Mouse (Mus musculus) cerebellum, adult 18-20 months (tissue): Measurements from ENCODE around the gene Gatb.

Experiments used
- DNase-seq, 2 experiments: peaks; one replicate each; pipeline ENCODE4 v3.0.0; 2021

The Gatb gene

DNA sequence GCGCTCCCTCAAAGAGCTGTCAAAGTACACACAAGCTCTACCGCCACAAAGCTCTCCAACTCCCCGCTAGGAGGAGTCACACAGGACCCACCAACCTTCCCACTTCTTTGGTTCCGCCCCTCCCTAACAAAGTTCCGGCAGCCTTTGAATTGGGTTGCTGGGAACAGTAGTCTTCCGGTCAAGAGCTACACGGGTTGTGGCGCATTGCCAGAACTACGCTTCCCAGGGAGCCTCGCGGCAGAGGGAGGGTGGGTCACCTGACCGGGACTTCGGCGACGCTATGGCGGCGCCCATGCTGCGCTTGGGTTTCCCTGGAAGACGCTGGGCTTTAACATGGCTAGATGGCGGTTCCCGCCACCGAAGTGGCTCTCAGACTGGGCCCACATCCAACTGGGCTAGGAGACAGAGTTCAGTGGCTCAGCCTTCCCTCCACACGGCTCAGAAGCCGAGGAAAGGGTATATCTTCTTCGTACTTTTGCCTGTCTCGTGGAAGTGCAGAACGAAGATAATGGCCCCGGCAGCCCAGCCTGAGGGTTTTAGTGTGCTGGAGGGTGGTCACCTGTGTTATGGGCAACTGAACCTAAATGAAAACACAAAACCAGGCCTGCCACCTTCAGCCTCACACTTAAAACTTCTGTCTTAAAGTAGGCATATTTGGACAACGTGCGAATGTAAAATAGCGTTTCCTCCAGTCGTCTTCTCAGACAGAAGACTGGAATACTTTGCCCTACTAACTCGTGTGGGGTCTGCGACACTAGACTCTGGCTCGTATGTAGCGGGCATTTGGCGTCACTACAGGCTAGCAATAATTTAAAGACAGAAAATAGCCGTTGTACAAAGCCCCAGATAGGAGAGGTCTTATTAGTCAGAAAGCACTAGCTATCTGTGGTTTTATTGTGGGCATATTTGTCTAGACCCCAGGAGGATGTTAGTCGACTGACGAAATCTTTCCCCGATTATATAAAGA is at the start of gene Gatb:
TSS of gene Gatb (plus strand) at position 256 of the 967 bp plus-strand sequence.
- DNase-seq, result peak; percentile 99

DNA sequence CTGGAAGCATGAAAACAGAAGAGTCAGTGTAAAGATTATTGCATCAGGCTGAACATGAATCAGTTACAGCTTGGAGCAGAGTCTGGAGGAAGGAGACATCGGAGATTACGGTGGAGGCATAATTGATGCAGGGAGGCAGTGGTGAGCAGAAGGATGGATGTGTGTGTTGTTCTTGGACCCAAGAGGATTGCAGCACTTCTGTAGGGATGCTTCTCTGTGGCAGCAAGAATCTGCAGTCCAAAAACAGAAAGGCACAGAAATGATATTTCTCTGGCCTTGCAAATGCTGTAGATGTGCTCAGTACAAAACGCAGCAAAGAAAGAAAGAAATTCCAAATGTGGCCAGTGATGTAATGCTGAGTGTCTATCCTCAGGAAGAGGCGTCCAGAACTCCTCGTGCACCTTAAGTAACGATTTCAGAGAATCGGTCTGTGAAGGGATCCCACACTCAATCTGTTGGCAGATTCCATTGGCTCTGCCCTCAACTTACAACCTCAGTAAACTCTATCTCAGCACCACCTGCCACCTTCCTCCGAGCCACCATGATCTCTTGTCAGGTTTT is 43.2 kb upstream of the Gatb start:
- DNase-seq, result no peak

DNA sequence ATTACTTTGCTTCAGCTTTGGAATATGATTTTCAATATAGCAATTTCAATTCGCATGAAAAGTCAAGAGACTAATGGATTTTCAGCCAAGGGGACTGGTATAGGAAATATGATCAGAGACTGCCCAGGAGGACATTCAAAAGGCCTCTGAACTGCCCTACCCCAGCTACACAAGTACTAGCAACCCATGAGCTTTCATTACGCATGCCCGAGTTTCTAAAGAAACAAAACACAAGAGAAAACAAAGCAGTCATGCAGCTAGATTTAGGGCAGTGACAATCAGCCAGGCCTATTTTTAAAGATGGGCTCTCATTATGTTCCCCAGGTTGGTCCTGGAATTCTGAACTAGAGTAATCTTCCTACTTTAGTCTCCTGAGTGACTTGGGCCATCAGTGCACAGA is 41.5 kb upstream of the Gatb start:
- no peak for DNase-seq

DNA sequence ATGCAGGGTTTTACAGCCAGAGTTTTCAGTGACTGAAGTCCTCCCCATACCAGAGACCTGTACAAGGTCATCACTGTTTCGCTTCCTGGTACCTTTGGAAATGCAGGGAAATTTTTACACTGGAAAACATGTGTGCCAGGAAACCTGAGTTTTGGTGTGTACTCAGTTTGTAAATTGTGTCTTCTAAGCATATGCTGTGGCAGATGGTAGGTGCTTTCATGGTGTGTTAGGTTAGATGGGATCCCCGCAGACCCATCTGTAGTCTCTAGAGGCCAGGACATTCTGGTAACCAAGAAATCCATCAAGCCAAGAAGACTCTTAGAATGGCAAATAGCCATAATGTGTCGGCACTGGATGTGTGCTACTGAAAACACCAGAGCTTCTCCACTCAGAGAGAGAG is 38.9 kb upstream of the Gatb start:
- DNase-seq, result peak; percentile 68 to 75

GRCm38 (mm10) chr3:85535621-85536520 is 38.0 kb upstream of the Gatb start:
- DNase-seq, result no peak

- DNase-seq, result no peak
These were observed 31.2 kb upstream of the Gatb start for GRCm38 (mm10) chr3:85542765-85543164.

GRCm38 (mm10) chr3:85543652-85544051 is 30.3 kb upstream of the Gatb start:
- no peak for DNase-seq

DNA sequence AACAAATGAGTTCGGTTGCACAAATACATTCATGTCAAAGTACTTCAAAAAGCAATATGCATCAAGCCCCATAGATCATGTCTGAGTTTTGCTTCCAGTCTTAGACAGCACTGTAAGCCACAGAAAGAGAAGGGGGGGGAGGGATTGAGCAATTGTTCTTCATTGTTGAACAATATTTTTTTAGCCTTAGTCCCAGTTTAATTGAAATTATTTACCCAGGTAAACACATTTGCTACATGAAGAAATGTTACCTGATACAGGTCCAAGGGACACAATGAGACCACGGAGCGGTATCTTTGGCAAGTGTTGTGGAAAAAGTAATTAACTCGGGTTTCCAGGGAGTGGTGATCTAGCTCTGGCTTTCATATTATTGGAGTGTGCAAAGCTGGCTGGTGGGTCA is 23.6 kb upstream of the Gatb start:
- DNase-seq, result no peak

GRCm38 (mm10) chr3:85551352-85551751 is 22.6 kb upstream of the Gatb start:
- DNase-seq, result no peak

- no peak for DNase-seq
These were observed 20.1 kb upstream of the Gatb start for GRCm38 (mm10) chr3:85553731-85554277.

DNA sequence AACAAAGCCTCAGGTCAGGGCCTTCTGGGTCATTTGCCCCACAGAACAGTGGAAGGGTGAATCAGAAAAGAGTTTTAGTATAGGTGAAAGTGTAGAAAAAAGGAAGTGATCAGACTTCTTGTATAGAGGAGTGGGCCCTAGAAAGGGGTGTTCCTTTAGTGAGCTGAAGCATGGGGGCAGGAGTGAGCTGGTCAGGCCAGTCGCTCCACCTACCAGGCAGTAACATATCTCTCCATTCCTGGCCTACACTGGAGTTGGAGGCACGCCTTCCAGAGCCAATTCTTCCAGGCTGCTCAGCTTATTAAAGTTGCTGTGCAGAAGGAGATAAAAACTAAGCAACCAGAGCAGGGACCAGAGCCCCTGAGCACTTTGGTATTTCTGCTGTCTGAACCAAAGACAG is 9.3 kb upstream of the Gatb start:
- DNase-seq, result no peak

- peak; percentile 65 to 67 for DNase-seq
These were observed 2.6 kb upstream of the Gatb start for GRCm38 (mm10) chr3:85571276-85571675.

DNA sequence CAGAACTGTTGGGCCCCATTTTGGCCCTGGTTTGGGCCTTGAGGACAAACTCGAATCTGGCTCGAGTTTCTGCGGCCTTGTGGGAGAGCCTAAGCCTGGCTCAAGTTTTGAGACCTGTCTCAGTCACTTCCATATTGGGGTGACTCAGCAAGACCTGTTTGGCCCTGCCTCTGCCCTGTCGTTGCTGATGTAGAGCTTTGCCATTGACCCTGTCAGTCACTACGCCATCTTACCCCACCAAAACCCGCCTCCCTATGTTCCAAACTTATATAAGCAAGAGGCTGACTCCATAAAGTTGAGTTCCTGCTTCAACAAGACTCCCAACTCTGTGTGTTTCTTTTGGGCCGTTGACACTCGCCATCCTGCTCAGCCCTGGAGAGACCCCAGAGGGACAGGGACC is 1.4 kb upstream of the Gatb start:
- DNase-seq, result peak in 1 of 2 experiments; percentile 14

GRCm38 (mm10) chr3:85573216-85573863 is 579 bp upstream of the Gatb start:
- DNase-seq, result no peak

DNA sequence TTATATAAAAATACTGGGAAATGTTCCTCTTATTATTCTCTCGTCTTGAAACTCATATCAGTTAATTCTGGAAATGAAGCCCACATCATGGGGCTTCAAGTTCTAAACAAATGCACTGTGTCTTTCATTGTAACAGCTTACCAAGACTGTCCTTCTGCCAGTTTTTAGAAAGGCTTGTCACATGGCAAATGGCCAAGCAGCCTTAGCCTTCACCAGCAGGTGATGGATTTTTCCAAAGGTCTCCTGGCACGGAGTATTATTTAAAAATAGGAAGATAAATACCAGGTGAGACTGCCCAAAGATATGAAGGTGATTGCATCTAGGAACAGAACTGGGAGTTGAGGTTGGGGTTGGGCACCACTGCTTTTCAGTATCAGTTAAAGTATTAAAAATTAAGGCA is 8.8 kb downstream of the Gatb start:
- DNase-seq, result peak; percentile 65 to 66

DNA sequence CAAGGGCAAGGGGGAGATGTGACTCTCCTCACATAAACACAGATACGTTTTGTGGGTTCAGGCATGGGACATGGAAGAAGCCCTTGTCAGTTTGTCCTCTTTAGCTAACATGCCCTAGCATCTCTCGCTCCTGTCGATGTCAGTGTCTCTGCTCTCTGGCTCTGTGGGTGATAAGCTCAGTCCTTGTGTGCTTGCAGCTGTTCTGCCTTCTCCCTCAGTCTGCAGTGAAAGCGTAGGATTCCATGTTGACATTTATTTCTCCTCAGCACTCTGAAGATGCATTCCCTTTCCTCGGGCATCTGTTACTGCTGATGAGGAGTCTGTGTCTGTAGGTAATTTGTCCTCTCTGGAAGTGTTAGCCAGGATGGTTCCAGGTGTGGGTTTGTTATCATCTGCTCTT is 9.3 kb downstream of the Gatb start:
- no peak for DNase-seq

DNA sequence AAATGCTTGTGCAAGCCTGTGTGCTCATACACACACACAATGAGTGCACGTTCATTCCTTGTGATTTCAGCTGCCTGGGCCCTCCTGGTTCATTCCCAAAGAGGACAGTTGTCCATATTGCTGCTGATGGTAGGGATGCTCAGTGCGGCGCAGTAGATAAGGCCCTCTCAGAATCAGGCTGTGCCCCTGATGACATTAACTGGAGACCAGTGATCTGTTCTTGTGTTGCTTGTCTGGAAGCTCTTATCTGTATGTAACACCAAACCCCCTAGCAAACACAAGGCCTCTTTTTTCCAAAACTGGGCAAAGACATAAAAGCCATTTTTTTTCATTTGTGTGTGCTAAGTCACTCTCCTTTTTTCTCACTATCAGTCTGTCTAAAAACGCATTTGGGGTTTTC is 11.0 kb downstream of the Gatb start:
- DNase-seq, result no peak

DNA sequence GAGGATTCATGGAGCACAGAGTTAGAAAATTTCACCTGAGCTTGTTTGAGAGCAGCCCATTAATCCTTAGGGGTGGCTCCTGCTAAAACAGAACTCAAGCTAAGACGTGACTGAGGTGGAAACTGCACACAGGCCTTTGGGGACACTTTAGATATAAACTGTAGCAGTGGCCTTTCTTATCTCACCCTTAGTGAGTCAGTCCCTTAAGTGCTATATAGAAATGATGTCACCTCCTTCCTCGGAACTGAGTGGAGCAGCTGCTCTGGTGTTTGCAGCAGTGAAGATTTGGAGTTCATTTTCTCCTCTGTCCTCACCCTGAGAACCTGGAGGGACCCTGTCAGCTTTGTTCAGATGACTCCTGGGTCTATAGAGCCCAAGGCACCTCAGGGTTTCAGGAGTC is 14.8 kb downstream of the Gatb start:
- DNase-seq, result no peak

DNA sequence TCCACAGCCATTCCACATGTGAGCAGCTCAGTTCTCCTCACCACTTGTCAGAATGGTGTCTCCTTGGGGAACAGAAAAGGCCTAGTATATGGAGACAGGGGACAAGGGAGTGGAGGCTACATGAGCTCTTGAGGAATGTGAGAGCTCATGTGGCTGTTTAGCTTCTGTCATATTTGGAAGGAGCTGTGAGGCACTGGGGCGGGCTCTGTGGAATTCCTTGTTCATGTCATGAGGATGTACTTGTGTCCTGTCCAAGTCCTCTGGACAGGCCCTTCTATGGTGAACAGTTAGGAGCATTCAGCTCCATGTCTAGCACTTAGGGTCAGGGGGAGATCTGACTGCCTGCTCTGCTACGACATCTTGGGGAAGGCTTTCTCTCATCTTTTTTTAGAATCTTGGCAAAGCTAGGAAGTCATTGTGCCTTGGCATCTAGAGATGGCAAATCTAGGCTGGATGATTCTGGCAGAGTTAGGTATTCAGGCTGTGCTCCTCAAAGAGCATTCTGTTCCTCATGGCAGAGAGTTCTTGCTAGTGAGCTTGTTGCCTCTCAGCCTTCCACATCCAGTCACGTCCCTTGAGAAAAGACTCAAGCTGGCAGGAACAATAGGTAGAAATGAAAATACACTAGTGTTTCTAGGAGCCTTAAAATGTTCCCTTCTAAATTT is 16.3 kb downstream of the Gatb start:
- DNase-seq, result peak; percentile 47 to 53

- no peak for DNase-seq
These were observed 18.1 kb downstream of the Gatb start for GRCm38 (mm10) chr3:85592067-85592466.

- DNase-seq, result no peak
These were observed 18.8 kb downstream of the Gatb start for GRCm38 (mm10) chr3:85592640-85593252.
